Mouse (Mus musculus) midbrain, embryonic 12.5 days (tissue): ENCODE measurements around the gene Agbl2. TPM values are rescaled to one million over a fixed set of nuclear protein-coding genes. Genes with fewer than 3 reads are reported as not detected.
A peak's percentile ranks its signal among the peaks of the same experiment; 100 is the strongest.
"Not testable (repeated sequence)": the region's sequence is repeated elsewhere in the genome, so short reads cannot be mapped to it uniquely, and the experiment has no call there.

Source experiments
- ATAC-seq: fragments of 200-750 bp; cut with Nextera tagmentation; 2 replicates; pipeline ENCODE4 v1.8.0; 2017; ENCODE audit warnings: low read depth, moderate TSS enrichment, moderate library complexity; ENCODE audit not compliant: low FRiP score
- H3K27ac ChIP-seq: fragments of 300-500 bp; sonication (generic); replicated peaks from 2 replicates; pipeline ENCODE4 v1.5.1; 2016; ENCODE audit warnings: mild to moderate bottlenecking
- H3K27me3 ChIP-seq: fragments of 300-500 bp; sonication (generic); 2 replicates; pipeline ENCODE4 v1.6.1; 2016; ENCODE audit warnings: mild to moderate bottlenecking
- H3K36me3 ChIP-seq: fragments of 300-500 bp; sonication (generic); 2 replicates; pipeline ENCODE4 v1.6.1; 2016
- H3K4me1 ChIP-seq: fragments of 300-500 bp; sonication (generic); 2 replicates; pipeline ENCODE4 v1.6.1; 2016
- H3K4me2 ChIP-seq: fragments of 300-500 bp; sonication (generic); replicated peaks from 2 replicates; pipeline ENCODE4 v1.6.1; 2016; ENCODE audit warnings: mild to moderate bottlenecking, moderate library complexity
- H3K4me3 ChIP-seq: fragments of 300-500 bp; sonication (generic); 2 replicates; pipeline ENCODE4 v1.5.1; 2016; ENCODE audit warnings: mild to moderate bottlenecking
- H3K9ac ChIP-seq: fragments of 300-500 bp; sonication (generic); replicated peaks from 2 replicates; pipeline ENCODE4 v1.6.1; 2016; ENCODE audit warnings: mild to moderate bottlenecking, moderate library complexity
- H3K9me3 ChIP-seq: fragments of 300-500 bp; sonication (generic); 2 replicates; pipeline ENCODE4 v1.6.1; 2016; ENCODE audit warnings: mild to moderate bottlenecking
- WGBS: fragments of 180-500 bp; shearing (Covaris S2); methylation state at CpG from one replicate; pipeline ENCODE4 v1.1.7; 2016; 5-methylcytosine and 5-hydroxymethylcytosine counted together
- polyA plus RNA-seq: library from polyadenylated mRNA; unstranded; fragments of >200 nt; fragmentation: Nextera tagmentation; extraction: Ambion mirVana; gene quantifications from 2 replicates; pipeline ENCODE4 v1.2.1, GENCODE M21; 2016

Agbl2 gene
- polyA plus RNA-seq, 1 experiment from 2014 or later, result 0.41 TPM

GRCm38 (mm10) chr2:90820894-90821293, 38.4 kb downstream of the Agbl2 start:
- Histone ChIP-seq H3K27me3 (no peaks in the 10 kb centered on the region), H3K4me3 (no peak overlapping the region), H3K9ac (no peak overlapping the region), H3K4me2 (no peak overlapping the region), H3K9me3 (no peaks in the 10 kb centered on the region), H3K27ac (no peak overlapping the region), H3K4me1 (no peaks in the 10 kb centered on the region), H3K36me3 (no peaks in the 10 kb centered on the region)
- no peak for ATAC-seq
- WGBS, result 83% methylated on average over 3 of the region's 3 CpGs

GRCm38 (mm10) chr2:90822978-90823377, 40.5 kb downstream of the Agbl2 start:
- WGBS, result 79% methylated on average over 2 of the region's 2 CpGs
- H3K4me2 ChIP-seq, result no peak overlapping the region
- no peak overlapping the region for H3K9ac ChIP-seq
- ATAC-seq, result no peak
- no peaks in the 10 kb centered on the region for H3K4me1 ChIP-seq
- H3K4me3 ChIP-seq, result no peak overlapping the region
- no peaks in the 10 kb centered on the region for H3K36me3 ChIP-seq
- no peaks in the 10 kb centered on the region for H3K9me3 ChIP-seq
- no peak overlapping the region for H3K27ac ChIP-seq
- H3K27me3 ChIP-seq, result no peaks in the 10 kb centered on the region

- Histone ChIP-seq H3K4me3 (no peak overlapping the region), H3K9ac (no peak overlapping the region), H3K4me1 (no peaks in the 10 kb centered on the region), H3K4me2 (no peak overlapping the region), H3K27me3 (no peaks in the 10 kb centered on the region), H3K9me3 (no peaks in the 10 kb centered on the region), H3K27ac (no peak overlapping the region), H3K36me3 (no peaks in the 10 kb centered on the region)
- ATAC-seq, result no peak
- 84% methylated on average over 6 of the region's 6 CpGs for WGBS
These were observed 41.3 kb downstream of the Agbl2 start for GRCm38 (mm10) chr2:90823781-90824180.

GRCm38 (mm10) chr2:90824528-90824927, 42.0 kb downstream of the Agbl2 start:
- not testable (repeated sequence) for H3K4me3 ChIP-seq, H3K27ac ChIP-seq, ATAC-seq, H3K9ac ChIP-seq, H3K4me1 ChIP-seq, H3K36me3 ChIP-seq, H3K9me3 ChIP-seq, H3K27me3 ChIP-seq, H3K4me2 ChIP-seq
- 91% methylated on average over 10 of the region's 10 CpGs for WGBS

- Histone ChIP-seq H3K9ac (no peak overlapping the region), H3K4me1 (no peaks in the 10 kb centered on the region), H3K9me3 (no peaks in the 10 kb centered on the region), H3K4me2 (no peak overlapping the region), H3K36me3 (no peaks in the 10 kb centered on the region), H3K4me3 (no peak overlapping the region), H3K27ac (no peak overlapping the region), H3K27me3 (no peaks in the 10 kb centered on the region)
- ATAC-seq, result no peak
- 88% methylated on average over 11 of the region's 11 CpGs for whole genome bisulfite sequencing
These were observed 43.1 kb downstream of the Agbl2 start for GRCm38 (mm10) chr2:90825515-90826172.

GRCm38 (mm10) chr2:90828739-90829138, 46.2 kb downstream of the Agbl2 start:
- no peaks in the 10 kb centered on the region for H3K4me1 ChIP-seq
- no peak overlapping the region for H3K4me3 ChIP-seq
- no peak overlapping the region for H3K9ac ChIP-seq
- no peak for ATAC-seq
- H3K4me2 ChIP-seq, result no peak overlapping the region
- H3K27me3 ChIP-seq, result no peaks in the 10 kb centered on the region
- no peaks in the 10 kb centered on the region for H3K36me3 ChIP-seq
- H3K27ac ChIP-seq, result no peak overlapping the region
- no peaks in the 10 kb centered on the region for H3K9me3 ChIP-seq
- 78% methylated on average over 7 of the region's 7 CpGs for WGBS

- Histone ChIP-seq H3K4me3 (no peak overlapping the region), H3K9ac (no peak overlapping the region), H3K9me3 (no peaks in the 10 kb centered on the region), H3K36me3 (no peaks in the 10 kb centered on the region), H3K27me3 (no peaks in the 10 kb centered on the region), H3K4me1 (no peaks in the 10 kb centered on the region), H3K4me2 (no peak overlapping the region), H3K27ac (no peak overlapping the region)
- ATAC-seq, result no peak
- WGBS, result 84% methylated on average over 5 of the region's 5 CpGs
These were observed 51.0 kb downstream of the Agbl2 start for GRCm38 (mm10) chr2:90833502-90833901.

- Histone ChIP-seq H3K4me3 (no peak overlapping the region), H3K36me3 (no peaks in the 10 kb centered on the region), H3K4me1 (no peaks in the 10 kb centered on the region), H3K4me2 (no peak overlapping the region), H3K27ac (no peak overlapping the region), H3K27me3 (no peaks in the 10 kb centered on the region), H3K9ac (no peak overlapping the region), H3K9me3 (no peaks in the 10 kb centered on the region)
- 89% methylated on average over 2 of the region's 2 CpGs for WGBS
- ATAC-seq, result no peak
These were observed 56.1 kb downstream of the Agbl2 start for GRCm38 (mm10) chr2:90838621-90839020.

GRCm38 (mm10) chr2:90843666-90844065, 61.1 kb downstream of the Agbl2 start:
- WGBS, result 71% methylated on average over 1 of the region's 1 CpGs
- ATAC-seq, result no peak
- Histone ChIP-seq H3K36me3 (no peaks in the 10 kb centered on the region), H3K27ac (no peak overlapping the region), H3K4me3 (no peak overlapping the region), H3K9me3 (no peaks in the 10 kb centered on the region), H3K4me1 (peaks cover 7% of the 10 kb centered on the region), H3K27me3 (no peaks in the 10 kb centered on the region), H3K4me2 (no peak overlapping the region), H3K9ac (no peak overlapping the region)

GRCm38 (mm10) chr2:90844262-90844661, 61.7 kb downstream of the Agbl2 start:
- 75% methylated on average over 5 of the region's 5 CpGs for WGBS
- peaks cover 11% of the 10 kb centered on the region for H3K4me1 ChIP-seq
- ATAC-seq, result no peak
- H3K4me3 ChIP-seq, result no peak overlapping the region
- H3K4me2 ChIP-seq, result no peak overlapping the region
- no peaks in the 10 kb centered on the region for H3K9me3 ChIP-seq
- H3K27ac ChIP-seq, result no peak overlapping the region
- no peaks in the 10 kb centered on the region for H3K27me3 ChIP-seq
- no peak overlapping the region for H3K9ac ChIP-seq
- no peaks in the 10 kb centered on the region for H3K36me3 ChIP-seq

GRCm38 (mm10) chr2:90845234-90845633, 62.7 kb downstream of the Agbl2 start:
- Histone ChIP-seq H3K4me3 (no peak overlapping the region), H3K9ac (no peak overlapping the region), H3K27me3 (no peaks in the 10 kb centered on the region), H3K9me3 (no peaks in the 10 kb centered on the region), H3K4me2 (no peak overlapping the region), H3K4me1 (peaks cover 15% of the 10 kb centered on the region), H3K27ac (no peak overlapping the region), H3K36me3 (peaks cover 2% of the 10 kb centered on the region)
- no peak for ATAC-seq
- WGBS, result 80% methylated on average over 5 of the region's 5 CpGs

GRCm38 (mm10) chr2:90846171-90846570, 63.6 kb downstream of the Agbl2 start:
- Histone ChIP-seq H3K4me3 (peak overlapping the region; percentile 86), H3K9ac (peak overlapping the region; percentile 49; the same call in 1 of the 2 replicates), H3K36me3 (peaks cover 11% of the 10 kb centered on the region), H3K27ac (peak overlapping the region; percentile 65; the same call in 1 of the 2 replicates), H3K27me3 (no peaks in the 10 kb centered on the region), H3K4me2 (peak overlapping the region; percentile 63), H3K4me1 (peaks cover 15% of the 10 kb centered on the region), H3K9me3 (no peaks in the 10 kb centered on the region)
- 49% methylated on average over 6 of the region's 6 CpGs for WGBS
- no peak for ATAC-seq

GRCm38 (mm10) chr2:90846597-90846954, 64.0 kb downstream of the Agbl2 start:
- H3K27ac ChIP-seq, result peak overlapping the region; percentile 65
- H3K27me3 ChIP-seq, result no peaks in the 10 kb centered on the region
- H3K4me3 ChIP-seq, result peak overlapping the region; percentile 86
- peak; percentile 68; the same call in 1 of the 2 replicates for ATAC-seq
- H3K4me2 ChIP-seq, result peak overlapping the region; percentile 63
- no peaks in the 10 kb centered on the region for H3K9me3 ChIP-seq
- peaks cover 15% of the 10 kb centered on the region for H3K4me1 ChIP-seq
- peak overlapping the region; percentile 49 for H3K9ac ChIP-seq
- peaks cover 15% of the 10 kb centered on the region for H3K36me3 ChIP-seq
- under 1% methylated on average over 8 of the region's 8 CpGs for WGBS
